Mouse (Mus musculus): ENCODE data around the gene Apobec1. TPM values are rescaled to one million over a fixed set of nuclear protein-coding genes. Genes with fewer than 3 reads are reported as not detected.
"Not testable (repeated sequence)": the region's sequence is repeated elsewhere in the genome, so short reads cannot be mapped to it uniquely, and the experiment has no call there.

Apobec1 gene
- polyA plus RNA-seq, 1 experiment from 2014 or later, result 6.5 TPM

DNA sequence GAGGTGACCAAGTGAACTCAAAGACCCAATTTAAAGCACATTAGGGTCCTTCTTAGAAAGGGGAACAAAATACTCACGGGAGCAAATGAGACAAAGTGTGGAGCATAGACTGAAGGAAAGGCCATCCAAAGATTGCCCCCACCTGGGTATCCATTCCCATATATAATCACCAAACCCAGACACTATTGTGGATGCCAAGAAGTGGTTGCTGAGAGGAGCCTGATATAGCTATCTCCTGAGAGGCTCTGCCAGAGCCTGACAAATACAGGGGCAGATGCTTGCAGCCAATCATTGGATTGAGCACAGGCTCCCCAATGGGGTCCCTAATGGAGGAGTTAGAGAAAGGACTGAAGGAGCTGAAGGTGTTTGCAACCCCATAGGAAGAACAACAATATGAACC is 27.2 kb downstream of the Apobec1 start:
- H3K4me3 ChIP-seq; H3K9ac ChIP-seq; H3K36me3 ChIP-seq; ATAC-seq (ENCODE audit: borderline replicate concordance, extremely low read depth, low FRiP score, low TSS enrichment); H3K4me2 ChIP-seq; H3K4me1 ChIP-seq; H3K27ac ChIP-seq; H3K9me3 ChIP-seq; H3K27me3 ChIP-seq: not testable (repeated sequence)
- 84% methylated on average over 1 of the region's 1 CpGs for WGBS

DNA sequence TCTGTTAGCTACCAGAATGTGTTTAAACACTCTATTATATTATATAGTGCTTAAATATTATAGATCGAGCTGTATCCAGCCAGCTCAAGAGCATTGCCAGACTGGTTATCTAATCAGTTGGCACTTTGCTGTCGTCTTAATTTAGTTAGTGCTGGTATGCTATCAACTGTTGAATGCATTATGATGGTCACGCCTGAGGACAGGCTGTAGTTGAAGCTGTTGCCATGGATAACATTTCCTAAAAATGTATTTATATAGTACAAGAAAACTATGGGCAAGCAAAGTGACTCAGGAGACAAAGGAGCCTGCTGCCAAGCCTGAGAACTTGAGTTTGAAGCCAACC is 30.7 kb downstream of the Apobec1 start:
- Histone ChIP-seq H3K4me3 (no peak overlapping the region), H3K4me1 (no peaks in the 10 kb centered on the region), H3K27me3 (no peaks in the 10 kb centered on the region), H3K9ac (no peak overlapping the region), H3K4me2 (no peak overlapping the region), H3K36me3 (no peaks in the 10 kb centered on the region), H3K27ac (no peak overlapping the region), H3K9me3 (no peaks in the 10 kb centered on the region)
- no peak for ATAC-seq (ENCODE audit: borderline replicate concordance, extremely low read depth, low FRiP score, low TSS enrichment)
- 57% methylated on average over 3 of the region's 3 CpGs for WGBS

DNA sequence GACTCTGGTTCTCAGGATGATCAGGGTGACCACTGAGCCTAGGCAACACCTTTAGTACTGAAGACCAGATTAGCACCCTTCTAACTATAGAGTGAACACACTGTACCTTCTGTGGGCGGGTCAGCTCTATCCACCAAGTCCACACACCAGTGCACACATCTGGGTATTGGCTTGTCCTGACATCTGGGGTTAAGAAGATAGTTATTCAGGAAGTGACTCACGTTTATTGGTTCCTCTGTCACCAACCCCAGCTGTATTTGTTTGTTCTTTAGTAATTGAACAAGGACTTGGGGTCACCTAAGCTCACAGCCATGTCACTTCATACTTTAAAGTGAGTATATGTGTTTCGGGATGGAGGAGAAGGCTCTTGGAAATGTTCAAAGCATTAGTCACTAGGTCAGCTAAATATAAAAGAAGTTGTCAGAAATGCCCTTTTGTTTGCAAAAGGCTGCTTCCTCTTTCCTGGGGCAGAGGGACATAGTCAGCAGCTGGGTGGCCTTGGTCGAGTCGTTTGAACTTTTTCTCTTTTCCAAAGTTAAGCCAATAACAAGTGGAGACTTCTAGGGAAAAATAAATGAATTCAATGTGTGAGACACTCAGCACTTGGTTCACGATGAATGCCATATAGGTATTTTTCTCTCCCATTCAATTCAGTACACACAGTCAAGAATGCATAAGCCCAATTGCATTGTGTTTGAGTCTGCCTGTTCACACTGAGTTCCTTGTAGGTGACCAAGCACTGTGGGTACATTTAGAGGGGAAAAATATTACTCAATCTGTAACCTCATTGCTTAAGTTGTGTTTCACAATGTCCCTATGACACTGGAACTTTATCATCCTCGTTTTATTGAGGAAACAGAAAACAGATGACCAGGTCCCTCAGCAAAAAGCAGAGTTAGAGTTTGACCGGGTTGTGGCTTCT is 31.3 kb downstream of the Apobec1 start:
- Histone ChIP-seq H3K9me3 (no peaks in the 10 kb centered on the region), H3K27me3 (no peaks in the 10 kb centered on the region), H3K9ac (no peak overlapping the region), H3K36me3 (no peaks in the 10 kb centered on the region), H3K4me3 (no peak overlapping the region), H3K4me2 (no peak overlapping the region), H3K27ac (no peak overlapping the region), H3K4me1 (no peaks in the 10 kb centered on the region)
- WGBS, result 42% methylated on average over 8 of the region's 8 CpGs
- ATAC-seq (ENCODE audit: borderline replicate concordance, extremely low read depth, low FRiP score, low TSS enrichment), result no peak

DNA sequence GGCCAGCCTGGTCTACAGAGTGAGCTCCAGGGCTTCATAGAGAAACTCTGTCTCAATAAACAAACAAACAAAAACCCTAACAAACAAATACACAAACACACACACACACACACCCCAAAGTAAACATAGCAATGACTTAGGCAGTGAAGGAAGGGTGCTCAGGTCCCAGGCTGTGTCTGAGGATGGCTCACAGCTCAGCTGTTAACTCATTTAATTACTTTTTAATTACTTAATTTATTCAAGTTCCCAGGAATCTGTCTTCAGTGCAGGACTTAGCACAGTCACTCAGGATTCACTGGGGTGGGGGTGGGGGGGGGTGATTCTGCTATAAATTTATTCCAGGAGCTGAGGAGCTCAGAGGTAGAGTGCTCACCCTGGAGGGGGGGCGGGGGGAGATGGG is 32.5 kb downstream of the Apobec1 start:
- WGBS, result 64% methylated on average over 1 of the region's 1 CpGs
- Histone ChIP-seq H3K9me3 (no peaks in the 10 kb centered on the region), H3K27ac (no peak overlapping the region), H3K4me1 (no peaks in the 10 kb centered on the region), H3K4me3 (no peak overlapping the region), H3K4me2 (no peak overlapping the region), H3K27me3 (no peaks in the 10 kb centered on the region), H3K36me3 (no peaks in the 10 kb centered on the region), H3K9ac (no peak overlapping the region)
- ATAC-seq (ENCODE audit: borderline replicate concordance, extremely low read depth, low FRiP score, low TSS enrichment), result no peak

DNA sequence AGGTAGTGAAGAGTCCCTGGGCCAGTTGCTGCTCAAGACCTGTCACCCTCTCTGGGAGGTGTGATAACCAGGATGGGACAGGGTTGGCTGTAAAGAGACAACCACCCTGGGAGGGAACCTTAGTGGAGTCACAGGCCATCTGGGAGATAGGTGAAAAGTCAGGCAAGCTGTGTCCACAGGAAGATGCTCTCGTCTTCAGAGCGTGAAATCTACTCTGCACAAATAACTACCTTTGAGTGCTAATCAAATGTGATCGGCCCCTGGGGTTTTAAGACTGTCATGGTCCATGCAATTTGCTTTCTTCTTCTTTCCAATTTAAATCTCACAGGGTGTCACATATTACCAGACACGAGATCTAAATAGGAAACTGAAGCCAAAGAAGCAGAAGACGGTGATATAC is 33.1 kb downstream of the Apobec1 start:
- no peaks in the 10 kb centered on the region for H3K9me3 ChIP-seq
- H3K4me1 ChIP-seq, result no peaks in the 10 kb centered on the region
- no peak overlapping the region for H3K4me2 ChIP-seq
- no peak overlapping the region for H3K27ac ChIP-seq
- no peak for ATAC-seq (ENCODE audit: borderline replicate concordance, extremely low read depth, low FRiP score, low TSS enrichment)
- H3K9ac ChIP-seq, result no peak overlapping the region
- H3K4me3 ChIP-seq, result no peak overlapping the region
- no peaks in the 10 kb centered on the region for H3K27me3 ChIP-seq
- 64% methylated on average over 5 of the region's 5 CpGs for WGBS
- H3K36me3 ChIP-seq, result no peaks in the 10 kb centered on the region

DNA sequence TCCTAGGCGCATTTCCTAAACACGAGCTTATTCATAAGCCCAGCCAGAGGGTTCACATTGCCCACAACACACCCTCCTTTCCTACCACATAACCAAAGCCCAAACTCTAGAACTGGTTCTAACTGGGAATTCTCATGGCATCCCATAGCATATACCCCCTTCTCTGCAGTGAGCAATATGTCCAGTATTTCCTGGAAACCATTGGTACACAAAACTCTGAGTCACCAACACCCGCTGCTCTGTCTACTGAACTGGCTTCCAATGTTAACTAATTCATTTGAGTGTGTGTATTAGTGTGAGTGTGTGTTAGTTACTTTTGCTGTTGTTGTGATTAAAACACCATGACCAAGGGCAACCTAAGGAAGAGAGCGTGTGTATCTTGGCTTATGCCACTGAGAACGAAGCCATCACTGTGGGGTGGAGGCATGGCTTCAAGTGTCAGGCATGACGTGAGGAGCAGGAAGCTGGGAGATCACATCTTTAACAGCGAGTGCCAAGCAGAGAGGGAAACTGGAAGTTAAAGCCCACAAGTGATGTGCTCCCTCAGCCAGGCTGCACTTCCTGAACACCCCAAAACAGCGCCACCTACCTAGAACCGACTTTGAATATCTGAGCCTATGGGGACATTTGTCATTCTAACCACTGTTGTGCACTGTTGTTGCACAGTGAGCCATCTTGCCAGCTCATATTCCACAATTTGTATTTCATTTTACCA is 37.0 kb downstream of the Apobec1 start:
- H3K9ac ChIP-seq, result no peak overlapping the region
- peaks cover 8% of the 10 kb centered on the region; the same call in 1 of the 2 replicates for H3K27me3 ChIP-seq
- no peaks in the 10 kb centered on the region for H3K4me1 ChIP-seq
- no peaks in the 10 kb centered on the region for H3K9me3 ChIP-seq
- H3K36me3 ChIP-seq, result no peaks in the 10 kb centered on the region
- no peak overlapping the region for H3K4me3 ChIP-seq
- 82% methylated on average over 9 of the region's 9 CpGs for WGBS
- no peak for ATAC-seq (ENCODE audit: borderline replicate concordance, extremely low read depth, low FRiP score, low TSS enrichment)
- no peak overlapping the region for H3K4me2 ChIP-seq
- H3K27ac ChIP-seq, result no peak overlapping the region

DNA sequence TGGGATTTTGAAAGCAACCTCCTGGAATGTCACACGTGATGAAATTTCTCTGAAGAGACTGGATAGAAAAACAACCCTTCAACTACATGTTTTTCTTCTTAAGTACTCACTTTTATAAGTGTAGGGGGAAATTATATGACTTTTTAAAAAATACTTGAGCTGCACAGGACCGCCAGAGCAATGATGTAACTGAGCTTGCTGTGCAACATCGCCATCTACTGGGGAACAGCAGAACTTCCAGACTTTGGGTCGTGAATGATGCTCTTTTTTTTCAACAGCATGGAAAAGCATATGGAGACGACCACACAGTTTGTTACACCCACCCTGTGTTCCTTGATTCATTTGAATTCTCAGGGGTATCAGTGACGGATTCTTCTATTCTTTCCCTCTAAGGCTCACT is 39.8 kb downstream of the Apobec1 start:
- Histone ChIP-seq H3K4me1 (no peaks in the 10 kb centered on the region), H3K36me3 (no peaks in the 10 kb centered on the region), H3K4me3 (no peak overlapping the region), H3K27ac (no peak overlapping the region), H3K9ac (no peak overlapping the region), H3K9me3 (no peaks in the 10 kb centered on the region), H3K27me3 (peaks cover 8% of the 10 kb centered on the region; the same call in 1 of the 2 replicates), H3K4me2 (0 out of 2 replicates have a peak overlapping the region, but pooled peaks have one; percentile 2)
- ATAC-seq (ENCODE audit: borderline replicate concordance, extremely low read depth, low FRiP score, low TSS enrichment), result peak; percentile 32; the same call in 1 of the 2 replicates
- WGBS, result 3% methylated on average over 6 of the region's 6 CpGs

DNA sequence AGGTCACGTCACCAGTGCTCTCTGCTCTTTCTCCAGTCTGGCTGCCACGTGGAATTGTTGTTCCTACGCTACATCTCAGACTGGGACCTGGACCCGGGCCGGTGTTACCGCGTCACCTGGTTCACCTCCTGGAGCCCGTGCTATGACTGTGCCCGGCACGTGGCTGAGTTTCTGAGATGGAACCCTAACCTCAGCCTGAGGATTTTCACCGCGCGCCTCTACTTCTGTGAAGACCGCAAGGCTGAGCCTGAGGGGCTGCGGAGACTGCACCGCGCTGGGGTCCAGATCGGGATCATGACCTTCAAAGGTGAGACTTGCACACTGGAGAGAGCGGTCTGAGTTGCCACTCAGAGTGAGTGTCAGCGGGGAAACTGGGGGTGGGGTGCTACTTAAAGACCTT is 41.2 kb downstream of the Apobec1 start:
- Histone ChIP-seq H3K27ac (no peak overlapping the region), H3K27me3 (peaks cover 8% of the 10 kb centered on the region; the same call in 1 of the 2 replicates), H3K36me3 (no peaks in the 10 kb centered on the region), H3K4me3 (no peak overlapping the region), H3K9me3 (no peaks in the 10 kb centered on the region), H3K9ac (no peak overlapping the region), H3K4me1 (0 out of 2 replicates have a peak, but pooled peaks cover 3% of the 10 kb centered on the region), H3K4me2 (no peak overlapping the region)
- WGBS, result 74% methylated on average over 20 of the region's 20 CpGs
- ATAC-seq (ENCODE audit: borderline replicate concordance, extremely low read depth, low FRiP score, low TSS enrichment), result no peak

DNA sequence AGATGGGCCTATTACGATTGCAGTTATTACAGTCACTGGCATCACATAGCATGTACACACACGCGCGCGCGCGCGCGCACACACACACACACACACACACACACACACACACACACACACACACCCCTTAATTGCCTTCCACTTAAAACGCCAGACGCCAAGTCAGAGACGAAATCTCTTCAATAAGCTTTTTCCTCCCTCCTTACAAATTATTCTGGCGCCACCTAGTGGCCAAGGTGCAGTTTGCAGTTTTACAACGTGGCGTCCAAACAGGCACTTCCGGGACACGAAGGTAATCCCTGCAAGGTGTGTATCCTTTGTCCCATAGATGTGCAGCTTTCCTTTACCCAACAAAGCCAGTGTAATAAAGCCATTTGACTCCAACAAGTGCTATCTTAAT is 41.8 kb downstream of the Apobec1 start:
- Histone ChIP-seq H3K9me3 (no peaks in the 10 kb centered on the region), H3K27me3 (peaks cover 8% of the 10 kb centered on the region; the same call in 1 of the 2 replicates), H3K27ac (no peak overlapping the region), H3K9ac (no peak overlapping the region), H3K4me1 (0 out of 2 replicates have a peak, but pooled peaks cover 3% of the 10 kb centered on the region), H3K4me3 (peak overlapping the region; percentile 10; the same call in 1 of the 2 replicates), H3K36me3 (no peaks in the 10 kb centered on the region), H3K4me2 (peak overlapping the region; percentile 43)
- no peak; the same call in 1 of the 2 replicates for ATAC-seq (ENCODE audit: borderline replicate concordance, extremely low read depth, low FRiP score, low TSS enrichment)
- 17% methylated on average over 17 of the region's 17 CpGs for WGBS

DNA sequence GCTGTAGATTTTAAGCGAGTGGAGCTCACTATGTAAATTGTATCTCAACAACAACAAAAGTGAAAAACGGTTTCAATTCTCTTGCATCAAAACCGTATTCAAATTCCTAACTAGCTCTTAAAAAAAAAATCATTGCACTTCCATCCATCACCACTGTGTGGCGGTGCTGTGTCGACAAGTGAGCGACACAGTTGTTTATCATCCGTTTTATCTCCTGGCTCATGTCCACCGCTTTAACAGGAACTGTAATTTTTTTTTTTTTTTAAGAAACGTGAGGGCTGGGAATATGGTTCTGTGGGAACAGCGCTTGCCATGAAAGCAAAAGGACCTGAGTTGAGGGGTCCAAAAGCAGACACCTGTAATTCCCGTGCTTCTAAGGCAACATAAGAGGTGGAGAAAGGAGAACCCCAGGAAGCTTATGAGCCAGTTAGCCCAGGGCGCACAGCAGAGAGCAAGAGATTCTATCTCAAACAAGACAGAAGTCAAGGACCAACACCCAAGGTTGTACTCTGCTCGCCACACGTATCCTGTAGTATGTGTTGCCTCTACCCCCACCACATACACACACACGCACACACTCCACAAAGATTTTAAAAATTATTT is 45.2 kb downstream of the Apobec1 start:
- Histone ChIP-seq H3K36me3 (no peaks in the 10 kb centered on the region), H3K27ac (no peak overlapping the region), H3K4me1 (0 out of 2 replicates have a peak, but pooled peaks cover 3% of the 10 kb centered on the region), H3K9me3 (no peaks in the 10 kb centered on the region), H3K9ac (no peak overlapping the region), H3K4me3 (no peak overlapping the region), H3K4me2 (no peak overlapping the region), H3K27me3 (no peaks in the 10 kb centered on the region; the same call in 1 of the 2 replicates)
- whole genome bisulfite sequencing, result 22% methylated on average over 15 of the region's 15 CpGs
- no peak for ATAC-seq (ENCODE audit: borderline replicate concordance, extremely low read depth, low FRiP score, low TSS enrichment)

DNA sequence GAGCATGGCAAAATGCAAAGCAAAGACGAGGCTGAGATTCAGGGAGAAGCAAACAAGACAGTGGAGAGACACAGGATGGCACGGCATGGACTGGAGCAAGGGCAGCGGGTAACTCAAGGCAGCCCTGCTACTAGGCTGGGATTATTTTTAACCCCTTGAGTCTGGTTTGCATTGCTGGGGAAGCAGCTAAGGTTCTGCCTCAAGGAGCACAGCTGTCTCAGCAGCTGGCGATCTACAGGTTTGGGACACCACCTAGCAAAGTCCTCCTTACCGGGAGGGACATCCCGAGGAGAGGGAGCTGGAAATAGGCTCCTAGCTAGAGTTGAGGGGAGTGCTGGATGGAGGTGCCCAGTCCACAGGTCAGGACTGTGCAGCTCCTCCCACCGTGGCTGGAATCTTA is 47.0 kb downstream of the Apobec1 start:
- no peak overlapping the region for H3K4me2 ChIP-seq
- no peaks in the 10 kb centered on the region for H3K36me3 ChIP-seq
- no peak overlapping the region for H3K4me3 ChIP-seq
- 22% methylated on average over 7 of the region's 7 CpGs for WGBS
- no peaks in the 10 kb centered on the region for H3K27me3 ChIP-seq
- no peak for ATAC-seq (ENCODE audit: borderline replicate concordance, extremely low read depth, low FRiP score, low TSS enrichment)
- no peak overlapping the region for H3K9ac ChIP-seq
- no peak overlapping the region for H3K27ac ChIP-seq
- 0 out of 2 replicates have a peak, but pooled peaks cover 3% of the 10 kb centered on the region for H3K4me1 ChIP-seq
- no peaks in the 10 kb centered on the region for H3K9me3 ChIP-seq

Data from lung, embryonic 15.5 days (tissue).